Mouse (Mus musculus) skeletal muscle tissue, adult 2 months (tissue): Measurements from ENCODE around the gene Pdzrn4.
"Not testable (repeated sequence)": the region's sequence is repeated elsewhere in the genome, so short reads cannot be mapped to it uniquely, and the experiment has no call there.

ENCODE experiments used
- DNase-seq: peaks from one replicate; pipeline ENCODE4 v3.0.0-alpha.2; 2012; ENCODE audit warnings: low read depth, low spot score

Pdzrn4 gene

DNA sequence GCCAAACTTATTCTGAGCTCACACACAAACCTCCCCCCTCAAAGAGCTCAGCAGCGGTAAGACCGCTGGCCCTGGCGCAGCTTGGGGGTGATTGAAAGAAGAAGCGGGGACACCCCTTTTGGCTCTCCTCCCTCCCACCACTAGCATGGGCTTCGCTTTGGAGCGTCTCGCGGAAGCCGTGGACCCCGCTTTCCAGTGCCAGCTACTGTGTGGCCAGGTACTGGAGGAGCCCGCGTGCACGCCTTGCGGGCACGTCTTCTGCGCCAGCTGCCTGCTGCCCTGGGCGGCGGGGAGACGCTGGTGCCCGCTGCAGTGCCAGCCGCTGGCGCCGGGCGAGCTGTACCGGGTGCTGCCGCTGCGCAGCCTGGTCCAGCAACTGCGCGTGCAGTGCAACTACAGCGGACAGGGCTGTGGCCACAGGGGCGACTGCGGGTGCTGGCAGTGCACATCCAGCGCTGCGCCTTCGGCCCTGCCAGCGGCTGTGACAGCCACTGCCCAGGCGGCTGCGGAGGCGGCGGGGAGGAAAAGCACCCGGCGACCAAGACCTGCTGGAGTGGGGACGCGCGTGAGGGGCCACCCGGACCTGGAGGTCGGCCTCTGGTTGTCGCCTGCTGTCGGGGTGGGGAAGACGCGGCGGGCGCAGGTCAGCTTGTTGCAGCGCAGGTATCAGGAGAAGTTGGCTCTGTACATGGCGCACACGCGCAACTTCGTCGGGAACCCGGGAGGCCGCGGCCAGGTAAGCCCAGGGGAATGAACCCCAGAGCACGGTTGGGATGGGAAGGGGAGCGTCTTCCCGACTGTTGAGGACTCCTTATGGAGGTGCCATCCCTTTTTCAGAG is at the start of gene Pdzrn4:
Pdzrn4 (plus strand) TSS at position 112 of the 839 bp plus-strand sequence.
- no peak for DNase-seq

DNA sequence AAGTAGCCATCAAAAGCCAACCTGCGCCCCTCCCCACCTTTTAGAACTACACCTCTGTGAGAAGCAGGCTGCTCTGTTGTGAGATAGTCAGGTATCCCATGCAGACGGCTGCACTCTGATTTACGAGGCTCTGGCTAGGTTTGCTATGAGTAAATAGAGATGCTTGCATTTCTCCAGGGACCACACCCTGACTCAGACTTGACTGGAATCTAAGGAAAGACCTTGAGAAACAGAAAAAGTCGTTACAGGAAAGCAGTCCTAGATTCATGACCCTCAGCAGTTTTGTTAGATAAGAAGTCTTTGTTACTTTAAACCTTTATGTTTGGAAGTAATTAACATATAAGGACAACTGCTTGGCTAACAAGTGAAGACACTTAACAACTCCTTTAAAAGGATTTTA is 49.3 kb upstream of the Pdzrn4 start:
- DNase-seq, result no peak

DNA sequence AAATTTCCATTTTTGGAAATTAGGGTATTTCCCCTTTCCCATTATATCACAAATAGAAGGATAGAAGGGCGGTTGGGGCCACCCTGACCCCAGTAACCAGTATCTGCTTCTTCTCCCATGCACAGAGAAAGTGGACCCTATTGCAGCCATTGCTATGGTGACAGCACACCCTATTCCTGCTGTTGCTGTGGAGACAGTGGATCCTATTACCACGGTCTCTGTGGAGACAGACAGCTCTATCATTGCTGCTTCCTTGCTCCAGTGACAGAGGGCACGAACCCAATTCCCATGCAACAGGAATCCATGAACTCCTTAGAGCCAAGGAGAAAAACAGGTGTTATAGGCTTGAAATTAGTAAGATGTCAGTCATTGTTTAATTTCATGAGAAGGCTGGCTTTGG is 48.8 kb upstream of the Pdzrn4 start:
- no peak for DNase-seq

- DNase-seq, result not testable (repeated sequence)
Measured at GRCm38 (mm10) chr15:92348453-92348852, 48.2 kb upstream of the Pdzrn4 start.

DNA sequence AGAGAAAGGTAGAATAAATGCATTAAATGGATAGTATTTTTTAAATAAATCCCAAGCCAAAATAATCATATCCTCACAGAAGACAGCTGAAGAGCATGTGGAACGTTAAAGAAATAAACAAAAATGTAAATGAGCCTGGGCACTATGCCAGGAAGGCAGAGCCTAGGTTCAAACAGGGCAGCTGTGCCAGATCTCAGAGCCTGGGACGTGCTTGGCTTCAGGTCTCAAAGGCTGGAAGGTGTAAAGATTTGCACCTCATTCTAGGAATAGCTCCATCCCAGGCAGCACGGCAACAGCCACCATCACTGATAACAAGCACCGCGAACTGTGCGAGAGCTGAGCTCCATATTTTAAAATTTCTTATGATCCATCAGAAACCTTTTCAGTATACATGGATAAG is 32.5 kb upstream of the Pdzrn4 start:
- DNase-seq, result no peak

DNA sequence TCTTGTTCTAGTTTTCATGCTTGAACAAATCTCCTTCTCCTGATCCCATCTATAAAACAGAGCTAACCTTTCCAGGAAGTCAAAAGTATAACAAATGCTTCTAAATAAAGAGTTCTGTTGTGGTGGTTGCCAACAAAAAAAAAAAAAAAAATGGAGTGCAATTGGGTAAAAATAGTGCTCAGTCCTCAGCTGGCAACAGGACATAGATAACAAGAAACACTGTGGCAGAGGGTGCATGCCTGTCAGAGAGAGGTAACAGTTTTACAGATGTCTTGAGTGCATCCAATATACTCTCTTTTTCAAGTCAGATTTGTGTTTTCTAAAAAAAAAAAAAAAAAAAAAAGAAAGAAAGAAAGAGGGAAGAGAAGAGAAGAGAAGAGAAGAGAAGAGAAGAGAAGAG is 32.1 kb upstream of the Pdzrn4 start:
- DNase-seq, result no peak

GRCm38 (mm10) chr15:92394811-92395210 is 1.9 kb upstream of the Pdzrn4 start:
- DNase-seq, result no peak

GRCm38 (mm10) chr15:92398747-92399146 is 2.1 kb downstream of the Pdzrn4 start:
- DNase-seq, result no peak

GRCm38 (mm10) chr15:92399278-92399677 is 2.6 kb downstream of the Pdzrn4 start:
- DNase-seq, result no peak

DNA sequence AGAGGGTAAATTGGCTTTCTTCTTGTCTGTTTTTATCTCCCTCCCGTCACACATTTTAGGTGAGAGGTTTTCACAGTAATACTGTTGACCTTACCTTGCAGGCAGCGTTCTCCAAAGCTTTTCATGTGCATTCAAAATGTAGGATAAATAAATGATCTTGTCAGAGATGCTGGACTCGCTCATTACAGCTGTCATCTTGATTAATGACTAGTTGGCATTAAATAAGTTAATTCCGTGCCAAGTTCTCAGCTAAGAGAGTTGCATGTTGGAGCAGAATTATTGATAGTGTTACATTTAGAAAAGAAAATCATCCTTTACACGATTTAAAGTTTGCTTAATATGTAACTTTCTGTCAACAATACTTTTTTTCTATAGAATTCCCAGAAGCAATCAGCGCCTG is 4.9 kb downstream of the Pdzrn4 start:
- DNase-seq, result no peak

DNA sequence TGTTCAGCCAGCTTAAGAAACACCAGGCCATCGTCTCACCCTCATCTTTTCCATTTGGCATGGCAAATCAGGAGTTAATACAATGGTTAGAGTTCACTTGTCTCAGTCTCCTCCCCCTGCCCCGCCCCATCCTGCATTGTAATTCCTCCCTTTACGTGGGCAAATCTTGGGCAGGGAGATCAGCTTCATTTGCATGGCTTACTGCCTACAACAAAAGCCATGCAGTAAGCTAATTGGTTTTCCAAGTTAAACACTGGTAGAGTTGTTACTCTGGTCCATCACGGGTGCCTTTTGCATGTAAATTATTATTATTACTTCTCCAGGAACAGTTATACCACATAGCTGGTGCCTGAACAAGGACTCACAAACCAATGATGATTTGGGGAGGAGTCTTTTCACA is 18.6 kb downstream of the Pdzrn4 start:
- DNase-seq, result no peak

DNA sequence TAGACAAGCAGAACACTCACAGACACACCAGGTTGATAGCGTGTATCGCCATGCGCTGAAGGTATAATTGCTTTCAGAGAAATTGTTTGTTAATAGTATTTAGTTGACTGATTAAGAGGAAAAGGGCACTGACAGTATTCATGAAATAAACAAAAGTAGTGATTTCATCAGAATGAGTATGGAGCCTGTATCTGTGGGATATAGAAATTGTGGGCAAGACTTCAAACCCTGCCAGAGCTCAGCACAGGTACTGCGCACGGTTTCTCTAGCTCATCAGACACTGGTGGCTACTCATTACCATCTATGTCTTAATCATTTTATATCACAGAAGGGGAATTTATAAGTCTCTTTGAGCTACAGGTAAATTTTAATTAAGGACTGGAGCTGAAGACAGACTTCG is 19.5 kb downstream of the Pdzrn4 start:
- DNase-seq, result no peak

- DNase-seq, result no peak
Measured at GRCm38 (mm10) chr15:92416658-92417057, 20.0 kb downstream of the Pdzrn4 start.

GRCm38 (mm10) chr15:92417120-92417519 is 20.4 kb downstream of the Pdzrn4 start:
- no peak for DNase-seq

GRCm38 (mm10) chr15:92434605-92435004 is 37.9 kb downstream of the Pdzrn4 start:
- DNase-seq, result no peak

DNA sequence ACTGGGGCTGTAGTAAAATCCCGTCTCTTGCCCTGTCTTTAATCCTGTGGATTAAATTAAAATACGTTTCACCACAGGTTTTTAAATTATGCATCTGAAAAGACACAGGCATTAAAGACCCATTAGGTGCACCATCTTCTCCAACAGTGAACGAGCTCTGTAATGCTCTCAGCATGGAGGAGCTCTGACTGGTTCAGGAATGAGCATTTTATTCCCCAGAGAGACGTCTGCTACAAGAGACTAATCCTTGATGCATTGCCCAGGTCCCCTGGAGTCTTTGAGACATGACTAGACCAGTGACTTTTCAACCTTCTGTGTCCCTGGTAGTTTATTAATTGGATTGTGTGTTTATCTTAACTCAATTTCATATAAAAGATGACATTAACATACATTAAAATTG is 38.6 kb downstream of the Pdzrn4 start:
- no peak for DNase-seq

- DNase-seq, result no peak
Measured at GRCm38 (mm10) chr15:92441630-92442180, 45.0 kb downstream of the Pdzrn4 start.

- DNase-seq, result no peak
Measured at GRCm38 (mm10) chr15:92447708-92448147, 51.0 kb downstream of the Pdzrn4 start.

GRCm38 (mm10) chr15:92449112-92449511 is 52.4 kb downstream of the Pdzrn4 start:
- DNase-seq, result no peak

DNA sequence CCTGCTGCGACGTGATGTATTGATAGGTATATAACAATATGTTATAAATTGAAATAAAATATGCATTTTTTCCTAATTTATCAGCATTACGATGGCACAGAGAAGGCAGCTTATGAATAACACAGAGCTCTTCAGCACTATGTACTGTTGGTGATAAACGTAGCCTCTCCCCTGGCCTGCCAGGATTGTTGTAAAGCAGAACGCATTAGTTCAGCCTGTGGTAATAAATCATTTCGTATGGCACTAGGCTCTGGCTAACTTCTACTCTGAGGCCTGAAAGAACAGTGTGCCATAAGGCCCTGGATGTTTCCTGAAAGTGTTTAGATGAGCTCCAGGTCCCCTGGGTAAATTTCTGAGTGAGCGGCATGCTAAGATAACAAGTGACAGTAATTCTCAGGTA is 55.9 kb downstream of the Pdzrn4 start:
- DNase-seq, result no peak

- no peak for DNase-seq
Measured at GRCm38 (mm10) chr15:92482198-92482597, 85.5 kb downstream of the Pdzrn4 start.

GRCm38 (mm10) chr15:92491376-92491775 is 94.7 kb downstream of the Pdzrn4 start:
- DNase-seq, result no peak

- no peak for DNase-seq
Measured at GRCm38 (mm10) chr15:92495465-92496174, 98.9 kb downstream of the Pdzrn4 start.
